ENCODE assay signal across 8 mouse cellular contexts in the genomic region with DNA sequence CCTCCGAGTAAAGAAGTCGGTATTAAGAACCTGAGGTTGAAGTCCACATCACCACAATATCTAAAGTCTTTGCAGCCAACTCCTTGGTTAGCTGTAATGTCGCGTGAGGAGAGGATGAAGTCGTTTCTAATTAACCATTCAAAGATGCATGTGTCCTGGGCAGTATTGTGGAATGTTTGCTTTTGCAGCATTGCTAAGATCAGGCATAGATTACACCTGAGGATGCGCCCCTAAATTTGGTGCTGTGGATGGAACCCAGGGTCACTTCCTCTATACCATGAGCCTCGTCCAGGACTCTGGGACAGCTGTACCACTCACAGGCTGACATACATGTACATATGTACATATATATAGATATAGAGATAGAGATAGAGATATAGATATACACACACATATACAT. TPM values are rescaled to one million over a fixed set of nuclear protein-coding genes. Genes with fewer than 3 reads are reported as not detected.
DNase-seq lines count a peak whose midpoint lies in the region; ATAC-seq and TF ChIP-seq lines count a peak whose summit lies in the region.

No protein-coding gene starts in this region.

- no peak for DNase-seq in heart, postnatal 25 days (ENCODE audit: low spot score)
- DNase-seq in liver, postnatal 0 days = no peak
- no peak for DNase-seq in left cerebral cortex, adult 11 months (ENCODE audit: low spot score)
- DNase-seq in spleen, postnatal 14 days (ENCODE audit: low spot score in 2 of 2) = no peak
- no peak for DNase-seq in adrenal gland, adult 8-10 months

- no peaks in the 10 kb centered on the region for H3K9me3 ChIP-seq in heart, embryonic 11.5 days (replicated peaks; ENCODE audit: control insufficient read depth, low read length)
- peaks cover 8% of the 10 kb centered on the region for H3K9me3 ChIP-seq in ES-Bruce4 (replicated peaks; ENCODE audit: control insufficient read depth, insufficient read depth, low read length, poor library complexity, severe bottlenecking)
- H3K9me3 ChIP-seq in heart, embryonic 16.5 days (replicated peaks; ENCODE audit: control insufficient read depth, low read length) = peaks cover 3% of the 10 kb centered on the region; the same call in 1 of the 2 replicates
- H3K9me3 ChIP-seq in liver, postnatal 0 days (ENCODE audit: low read length) = no peaks in the 10 kb centered on the region; the same call in 1 of the 2 replicates

- intact Hi-C loops in heart, postnatal 25 days (cut with DNase I) = loop anchor here (5.0 kb wide), 1 partner anchor 41 kb away; the partner anchor contains the start of gene Rnf149

- H3K4me1 ChIP-seq in heart, embryonic 11.5 days (ENCODE audit: control insufficient read depth, insufficient read depth, low read length) = peaks cover 5% of the 10 kb centered on the region
- H3K4me1 ChIP-seq in ES-Bruce4 (ENCODE audit: control insufficient read depth, insufficient read depth, low read length) = peaks cover 5% of the 10 kb centered on the region
- H3K4me1 ChIP-seq in heart, embryonic 16.5 days (ENCODE audit: control insufficient read depth, insufficient read depth, low read length) = peaks cover 10% of the 10 kb centered on the region; the same call in 1 of the 2 replicates
- peaks cover 16% of the 10 kb centered on the region for H3K4me1 ChIP-seq in liver, postnatal 0 days (ENCODE audit: insufficient read depth)

- H3K9ac ChIP-seq in heart, embryonic 11.5 days (ENCODE audit: low read depth, low read length) = peak overlapping the region; percentile 81
- peak overlapping the region; percentile 80 for H3K9ac ChIP-seq in ES-Bruce4 (ENCODE audit: low read depth, poor library complexity, severe bottlenecking)
- H3K9ac ChIP-seq in heart, embryonic 16.5 days (ENCODE audit: low read length) = peak overlapping the region; percentile 96
- H3K9ac ChIP-seq in liver, postnatal 0 days (replicated peaks) = peak overlapping the region; percentile 94

- no peaks in the 10 kb centered on the region for H3K27me3 ChIP-seq in heart, embryonic 11.5 days (ENCODE audit: control insufficient read depth, insufficient read depth, low read length)
- no peaks in the 10 kb centered on the region for H3K27me3 ChIP-seq in ES-Bruce4 (ENCODE audit: control insufficient read depth, insufficient read depth, low read length, poor library complexity, severe bottlenecking)
- no peaks in the 10 kb centered on the region for H3K27me3 ChIP-seq in heart, embryonic 16.5 days (ENCODE audit: control insufficient read depth, insufficient read depth, low read length)
- H3K27me3 ChIP-seq in liver, postnatal 0 days (ENCODE audit: insufficient read depth, low read length) = no peaks in the 10 kb centered on the region

- no peak overlapping the region for H3K27ac ChIP-seq in heart, embryonic 11.5 days (ENCODE audit: low read depth, low read length)
- no peak overlapping the region for H3K27ac ChIP-seq in ES-Bruce4 (ENCODE audit: insufficient read depth, low read length)
- H3K27ac ChIP-seq in heart, embryonic 16.5 days (ENCODE audit: low read length) = no peak overlapping the region
- no peak overlapping the region for H3K27ac ChIP-seq in liver, postnatal 0 days (ENCODE audit: low read depth)

- no peak for TF ChIP-seq POLR2A in ES-Bruce4 (IDR thresholded peaks at IDR 0.05; ENCODE audit: insufficient read depth, low read length)

- no peak for ATAC-seq in heart, embryonic 11.5 days (replicated peaks; ENCODE audit: insufficient number of reproducible peaks, low FRiP score, low TSS enrichment)
- ATAC-seq in heart, embryonic 16.5 days (replicated peaks; ENCODE audit: extremely low read depth, insufficient read depth, low FRiP score) = no peak
- ATAC-seq in liver, postnatal 0 days = no peak

- 38% methylated on average over 7 of the region's 7 CpGs for WGBS in heart, embryonic 11.5 days (ENCODE audit: insufficient replicate concordance)
- WGBS in heart, embryonic 16.5 days = 35% methylated on average over 7 of the region's 7 CpGs
- WGBS in liver, postnatal 0 days (ENCODE audit: insufficient replicate concordance) = 30% methylated on average over 7 of the region's 7 CpGs

- TF ChIP-seq CTCF in ES-Bruce4 (IDR thresholded peaks at IDR 0.05; ENCODE audit: low read depth, low read length) = no peak
- TF ChIP-seq CTCF in liver, postnatal 0 days (IDR thresholded peaks at IDR 0.05; ENCODE audit: low read depth) = no peak

- H3K4me3 ChIP-seq in heart, embryonic 11.5 days (ENCODE audit: low read depth, low read length) = peak overlapping the region; percentile 74
- peak overlapping the region; percentile 94 for H3K4me3 ChIP-seq in ES-Bruce4 (ENCODE audit: low read depth, low read length)
- H3K4me3 ChIP-seq in heart, embryonic 16.5 days (ENCODE audit: low read length) = peak overlapping the region; percentile 85
- peak overlapping the region; percentile 90 for H3K4me3 ChIP-seq in liver, postnatal 0 days (ENCODE audit: low read depth, low read length)

- H3K4me2 ChIP-seq in heart, embryonic 11.5 days = peak overlapping the region; percentile 96
- H3K4me2 ChIP-seq in heart, embryonic 16.5 days (ENCODE audit: low read depth, low read length) = peak overlapping the region; percentile 94
- H3K4me2 ChIP-seq in liver, postnatal 0 days (ENCODE audit: low read depth, low read length) = peak overlapping the region; percentile 99

- no peak for TF ChIP-seq EP300 in ES-Bruce4 (IDR thresholded peaks at IDR 0.05; ENCODE audit: insufficient read depth, low read depth, low read length)
- TF ChIP-seq EP300 in liver, postnatal 0 days (IDR thresholded peaks at IDR 0.05; ENCODE audit: low read depth) = no peak

- peaks cover 27% of the 10 kb centered on the region for H3K36me3 ChIP-seq in heart, embryonic 11.5 days (ENCODE audit: control insufficient read depth, insufficient read depth, low read length)
- peaks cover 30% of the 10 kb centered on the region for H3K36me3 ChIP-seq in ES-Bruce4 (ENCODE audit: control insufficient read depth, insufficient read depth, low read length, poor library complexity, severe bottlenecking)
- H3K36me3 ChIP-seq in heart, embryonic 16.5 days (ENCODE audit: control insufficient read depth, insufficient read depth) = peaks cover 31% of the 10 kb centered on the region
- peaks cover 27% of the 10 kb centered on the region for H3K36me3 ChIP-seq in liver, postnatal 0 days (replicated peaks; ENCODE audit: insufficient read depth, low read length)

RNA-seq across cellular contexts. Expression of gene Cnot11, which starts 1.9 kb away (rescaled TPM):
- polyA plus RNA-seq in heart, embryonic 11.5 days (2014; fragmentation: Nextera tagmentation; extraction: Ambion mirVana) = 20.0 and 20.4 TPM in 2 replicates
- 10 to 100 TPM; 12.9 to 14.7 TPM for total RNA-seq in heart, postnatal 25 days (2021)
- polyA plus RNA-seq in ES-Bruce4 (2011; ENCODE audit: insufficient read depth, insufficient read length, low read depth, missing spikeins) = 60.0 and 73.3 TPM in 2 replicates
- 13.2 and 14.6 TPM in 2 replicates for polyA plus RNA-seq in heart, embryonic 16.5 days (2015; fragmentation: Nextera tagmentation; extraction: Ambion mirVana)
- 5.9 and 7.7 TPM in 2 replicates for polyA plus RNA-seq in liver, postnatal 0 days (2015; fragmentation: Nextera tagmentation; extraction: Ambion mirVana)
- total RNA-seq in adrenal gland, adult 8-10 months (2022) = 10 to 100 TPM; 20.6 to 25.8 (median 22.9) TPM

RNA-seq across cellular contexts. Expression of gene Rnf149, which starts 40.5 kb away (rescaled TPM):
- polyA plus RNA-seq in heart, embryonic 11.5 days (2014; fragmentation: Nextera tagmentation; extraction: Ambion mirVana) = 19.0 TPM in 2 replicates
- total RNA-seq in heart, postnatal 25 days (2021) = 1 to 10 TPM; 7.5 to 9.5 TPM
- 25.4 and 35.4 TPM in 2 replicates for polyA plus RNA-seq in ES-Bruce4 (2011; ENCODE audit: insufficient read depth, insufficient read length, low read depth, missing spikeins)
- polyA plus RNA-seq in heart, embryonic 16.5 days (2015; fragmentation: Nextera tagmentation; extraction: Ambion mirVana) = 13.9 and 14.0 TPM in 2 replicates
- polyA plus RNA-seq in liver, postnatal 0 days (2015; fragmentation: Nextera tagmentation; extraction: Ambion mirVana) = 25.9 and 26.9 TPM in 2 replicates
- total RNA-seq in adrenal gland, adult 8-10 months (2022) = 10 to 100 TPM; 42.9 to 56.9 (median 49.2) TPM

RNA-seq across cellular contexts. Expression of gene Tbc1d8, which starts 58.1 kb away (rescaled TPM):
- polyA plus RNA-seq in heart, embryonic 11.5 days (2014; fragmentation: Nextera tagmentation; extraction: Ambion mirVana) = 11.4 and 12.2 TPM in 2 replicates
- total RNA-seq in heart, postnatal 25 days (2021) = 1 to 10 TPM; 5.6 to 6.3 TPM
- polyA plus RNA-seq in ES-Bruce4 (2011; ENCODE audit: insufficient read depth, insufficient read length, low read depth, missing spikeins) = 34.6 and 35.2 TPM in 2 replicates
- polyA plus RNA-seq in heart, embryonic 16.5 days (2015; fragmentation: Nextera tagmentation; extraction: Ambion mirVana) = 10.7 and 11.2 TPM in 2 replicates
- 7.2 and 8.8 TPM in 2 replicates for polyA plus RNA-seq in liver, postnatal 0 days (2015; fragmentation: Nextera tagmentation; extraction: Ambion mirVana)
- 10 to 100 TPM in 2 of 4 experiments, 1 to 10 TPM in 2; 6.8 to 15.1 (median 11.5) TPM for total RNA-seq in adrenal gland, adult 8-10 months (2022)
